Mouse (Mus musculus) stomach, embryonic 16.5 days (tissue): ENCODE measurements at regions not wholly inside any gene's neighbourhood (a gene's known extent, or its start where the extent isn't known, plus 50 kb on each side); places are given as distances from the start of the nearest gene placed in this dataset.

ENCODE experiments used
- ATAC-seq: fragments of 200-750 bp; cut with Nextera tagmentation; 2 replicates; pipeline ENCODE4 v1.8.0; 2017; ENCODE audit warnings: moderate number of reproducible peaks, moderate TSS enrichment; ENCODE audit not compliant: insufficient read depth, low FRiP score
- H3K27ac ChIP-seq: fragments of 300-500 bp; sonication (generic); 2 replicates; pipeline ENCODE4 v1.5.1; 2014; ENCODE audit warnings: low read length
- H3K27me3 ChIP-seq: fragments of 300-500 bp; sonication (generic); 2 replicates; pipeline ENCODE4 v1.6.1; 2014; ENCODE audit warnings: low read length, control low read depth, mixed read lengths; ENCODE audit not compliant: control insufficient read depth, insufficient read depth
- H3K36me3 ChIP-seq: fragments of 300-500 bp; sonication (generic); 2 replicates; pipeline ENCODE4 v1.6.1; 2014; ENCODE audit warnings: low read length; ENCODE audit not compliant: control insufficient read depth, insufficient read depth
- H3K4me1 ChIP-seq: fragments of 300-500 bp; sonication (generic); 2 replicates; pipeline ENCODE4 v1.6.1; 2014; ENCODE audit warnings: low read length, control low read depth, mixed read lengths; ENCODE audit not compliant: control insufficient read depth, insufficient read depth
- H3K4me2 ChIP-seq: fragments of 300-500 bp; sonication (generic); 2 replicates; pipeline ENCODE4 v1.6.1; 2014; ENCODE audit warnings: low read depth, low read length, mixed read lengths
- H3K4me3 ChIP-seq: fragments of 300-500 bp; sonication (generic); replicated peaks from 2 replicates; pipeline ENCODE4 v1.5.1; 2014; ENCODE audit warnings: mild to moderate bottlenecking, low read length
- H3K9ac ChIP-seq: fragments of 300-500 bp; sonication (generic); 2 replicates; pipeline ENCODE4 v1.6.1; 2014; ENCODE audit warnings: low read length
- H3K9me3 ChIP-seq: fragments of 300-500 bp; sonication (generic); replicated peaks from 2 replicates; pipeline ENCODE4 v1.6.1; 2016; ENCODE audit warnings: low read length, control low read depth; ENCODE audit not compliant: control insufficient read depth
- WGBS: fragments of 180-500 bp; shearing (Covaris S2); extraction: QIAGEN DNeasy Blood & Tissue Kit; methylation state at CpG from one replicate; pipeline ENCODE4 v1.1.7; 2014; 5-methylcytosine and 5-hydroxymethylcytosine counted together

DNA sequence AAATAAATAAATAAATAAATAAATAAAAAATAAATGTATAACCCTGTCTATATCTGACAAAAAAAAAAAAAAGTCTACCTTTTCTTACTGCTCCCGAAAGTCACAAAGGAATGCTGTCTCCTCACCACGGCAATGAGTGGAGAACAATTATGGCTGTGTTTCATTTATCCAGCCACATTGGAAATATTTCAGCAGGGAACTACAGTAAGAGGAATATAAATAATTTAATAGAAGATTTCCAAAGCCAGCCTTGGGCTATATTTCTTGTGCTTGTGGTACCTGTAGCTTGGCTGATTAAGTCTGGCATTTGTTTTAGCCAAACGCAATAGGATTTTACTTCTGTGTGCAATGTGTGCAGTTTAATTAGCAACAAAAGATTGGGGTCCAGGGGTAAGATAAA lies 98.8 kb upstream of the Tac1 start:
- Histone ChIP-seq H3K27me3 (no peaks in the 10 kb centered on the region), H3K27ac (no peak overlapping the region), H3K4me3 (no peak overlapping the region), H3K36me3 (no peaks in the 10 kb centered on the region), H3K9me3 (no peaks in the 10 kb centered on the region), H3K4me2 (no peak overlapping the region), H3K4me1 (no peaks in the 10 kb centered on the region), H3K9ac (no peak overlapping the region)
- ATAC-seq = no peak
- 81% methylated on average over 3 of the region's 3 CpGs for WGBS

DNA sequence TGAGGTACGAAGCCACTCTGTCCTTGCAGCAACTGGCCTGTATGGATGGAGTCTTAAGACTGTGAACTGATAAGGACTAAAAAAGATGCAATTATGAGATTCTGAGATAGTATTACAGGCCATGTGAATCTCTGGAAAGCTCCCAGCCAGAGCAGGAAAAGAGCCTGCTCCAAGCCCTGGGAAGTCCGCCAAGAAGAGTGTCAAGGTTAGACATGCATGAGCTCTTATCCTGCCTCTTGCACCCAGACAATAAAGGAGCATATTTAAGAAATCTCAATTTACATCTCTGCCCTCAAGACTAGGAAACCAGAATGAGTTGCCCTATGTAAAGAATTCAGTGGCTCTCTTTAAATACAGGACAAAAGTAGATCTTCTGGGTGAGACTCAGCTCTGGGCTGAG lies 90.8 kb upstream of the Tac1 start:
- Histone ChIP-seq H3K9me3 (no peaks in the 10 kb centered on the region), H3K4me2 (no peak overlapping the region), H3K9ac (no peak overlapping the region), H3K27me3 (no peaks in the 10 kb centered on the region), H3K27ac (no peak overlapping the region), H3K4me1 (no peaks in the 10 kb centered on the region), H3K4me3 (no peak overlapping the region), H3K36me3 (no peaks in the 10 kb centered on the region)
- ATAC-seq = no peak
- 72% methylated on average over 2 of the region's 2 CpGs for WGBS

GRCm38 (mm10) chr6:7464346-7464745 lies 90.3 kb upstream of the Tac1 start:
- no peaks in the 10 kb centered on the region for H3K27me3 ChIP-seq
- no peaks in the 10 kb centered on the region for H3K36me3 ChIP-seq

DNA sequence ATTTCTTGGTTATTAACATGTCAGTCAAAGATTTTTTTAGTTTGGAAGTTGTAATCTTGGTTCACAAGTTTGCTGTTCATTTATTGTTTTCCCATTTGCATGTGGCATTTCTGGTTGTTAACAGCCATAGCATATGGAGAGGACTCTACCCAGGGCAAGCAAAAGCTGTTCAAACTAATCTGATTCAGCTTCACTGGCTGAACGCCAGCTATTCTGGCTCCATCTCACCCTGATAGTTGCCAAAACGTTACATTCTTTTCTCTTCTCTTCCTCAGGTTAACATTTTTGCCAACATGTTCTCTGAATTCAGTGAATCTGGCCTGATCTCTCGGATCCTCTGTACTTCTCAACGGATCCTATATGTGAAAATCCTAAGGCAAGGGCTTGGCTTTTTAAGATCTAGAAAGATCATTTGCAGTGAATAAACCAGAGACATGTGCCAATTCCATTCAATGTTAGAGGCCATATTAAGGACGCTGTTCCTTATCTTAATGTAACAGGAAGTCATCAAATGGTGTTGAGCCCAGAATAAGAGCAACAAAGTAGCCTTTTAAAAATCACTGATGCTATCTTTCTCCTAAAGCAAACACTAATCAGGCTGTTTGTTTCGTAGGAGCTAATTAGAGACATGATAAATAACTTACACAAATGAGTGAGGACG lies 82.2 kb upstream of the Tac1 start:
- Histone ChIP-seq H3K4me3 (no peak overlapping the region), H3K4me2 (no peak overlapping the region), H3K27me3 (no peaks in the 10 kb centered on the region), H3K4me1 (no peaks in the 10 kb centered on the region), H3K9ac (no peak overlapping the region), H3K36me3 (no peaks in the 10 kb centered on the region), H3K27ac (no peak overlapping the region), H3K9me3 (no peaks in the 10 kb centered on the region)
- 46% methylated on average over 7 of the region's 7 CpGs for WGBS
- no peak for ATAC-seq

More at GRCm38 (mm10) chr6:7464346-7464745, 90.3 kb upstream of the Tac1 start:
- Histone ChIP-seq H3K9me3 (no peaks in the 10 kb centered on the region), H3K9ac (no peak overlapping the region), H3K27ac (no peak overlapping the region), H3K4me3 (no peak overlapping the region), H3K4me2 (no peak overlapping the region), H3K4me1 (no peaks in the 10 kb centered on the region)
- ATAC-seq = no peak
- WGBS = 66% methylated on average over 2 of the region's 2 CpGs

GRCm38 (mm10) chr6:7473730-7474129 lies 80.9 kb upstream of the Tac1 start:
- Histone ChIP-seq H3K9me3 (no peaks in the 10 kb centered on the region), H3K27ac (no peak overlapping the region), H3K9ac (no peak overlapping the region), H3K27me3 (no peaks in the 10 kb centered on the region), H3K4me2 (no peak overlapping the region), H3K4me1 (no peaks in the 10 kb centered on the region), H3K36me3 (no peaks in the 10 kb centered on the region), H3K4me3 (no peak overlapping the region)
- WGBS = 58% methylated on average over 3 of the region's 3 CpGs
- ATAC-seq = no peak

DNA sequence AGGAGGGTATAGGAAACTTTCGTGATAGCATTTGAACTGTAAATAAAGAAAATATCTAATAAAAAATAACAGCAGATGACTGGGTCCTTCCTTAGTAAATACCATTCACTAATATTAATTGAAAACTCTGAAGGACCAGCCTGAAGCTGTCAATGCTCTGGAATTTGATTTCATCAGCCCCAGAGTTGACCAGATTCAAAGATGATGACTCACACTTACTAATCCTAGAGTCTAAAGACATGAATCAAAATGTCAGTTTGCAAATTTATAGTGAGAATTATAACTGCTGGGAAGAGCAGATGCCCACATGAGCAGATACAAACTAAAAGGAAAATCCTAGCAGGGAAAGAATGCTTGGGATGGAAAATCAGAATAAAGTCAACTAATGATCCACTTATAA lies 77.8 kb upstream of the Tac1 start:
- Histone ChIP-seq H3K9ac (no peak overlapping the region), H3K4me2 (no peak overlapping the region), H3K4me3 (no peak overlapping the region), H3K36me3 (no peaks in the 10 kb centered on the region), H3K27ac (no peak overlapping the region), H3K4me1 (no peaks in the 10 kb centered on the region), H3K27me3 (no peaks in the 10 kb centered on the region), H3K9me3 (no peaks in the 10 kb centered on the region)
- ATAC-seq = no peak
- WGBS = 74% methylated on average over 1 of the region's 1 CpGs

GRCm38 (mm10) chr6:7494299-7494698 lies 60.4 kb upstream of the Tac1 start:
- Histone ChIP-seq H3K4me1 (no peaks in the 10 kb centered on the region), H3K9me3 (no peaks in the 10 kb centered on the region), H3K27me3 (no peaks in the 10 kb centered on the region), H3K9ac (no peak overlapping the region), H3K4me3 (no peak overlapping the region), H3K4me2 (no peak overlapping the region), H3K36me3 (no peaks in the 10 kb centered on the region), H3K27ac (no peak overlapping the region)
- ATAC-seq = no peak
- 71% methylated on average over 2 of the region's 2 CpGs for WGBS

GRCm38 (mm10) chr6:7496766-7497165 lies 57.9 kb upstream of the Tac1 start:
- Histone ChIP-seq H3K4me2 (no peak overlapping the region), H3K9ac (no peak overlapping the region), H3K4me1 (no peaks in the 10 kb centered on the region), H3K36me3 (no peaks in the 10 kb centered on the region), H3K27ac (no peak overlapping the region), H3K4me3 (no peak overlapping the region), H3K9me3 (no peaks in the 10 kb centered on the region), H3K27me3 (no peaks in the 10 kb centered on the region)
- 51% methylated on average over 3 of the region's 3 CpGs for WGBS
- no peak for ATAC-seq
